Mouse (Mus musculus): ENCODE data around the gene Tram2. TPM values are rescaled to one million over a fixed set of nuclear protein-coding genes. Genes with fewer than 3 reads are reported as not detected.

Gene Tram2
- total RNA-seq, 2 experiments from 2014 or later: 1.0 to 1.3 TPM

GRCm38 (mm10) chr1:21004596-21004995, 74.4 kb downstream of the Tram2 start:
- no peak for DNase-seq (ENCODE audit: extremely low spot score in 1 of 2, low spot score in 2 of 2)
- intact Hi-C loops (cut with DNase I): no loop called here
- Histone ChIP-seq H3K27ac (no peak overlapping the region), H3K4me3 (no peak overlapping the region)
- TF ChIP-seq CTCF (IDR thresholded peaks at IDR 0.05): no peak

- no peak for DNase-seq (ENCODE audit: extremely low spot score in 1 of 2, low spot score in 2 of 2)
- Histone ChIP-seq H3K4me3 (no peak overlapping the region), H3K27ac (no peak overlapping the region)
- TF ChIP-seq CTCF (IDR thresholded peaks at IDR 0.05): no peak
- intact Hi-C loops (cut with DNase I): no loop called here
Observed at GRCm38 (mm10) chr1:21002246-21003142, 76.5 kb downstream of the Tram2 start.

- intact Hi-C loops (cut with DNase I): no loop called here
- no peak overlapping the region for H3K4me3 ChIP-seq
- no peak for TF ChIP-seq CTCF (IDR thresholded peaks at IDR 0.05)
- H3K27ac ChIP-seq: no peak overlapping the region
- no peak for DNase-seq (ENCODE audit: extremely low spot score in 1 of 2, low spot score in 2 of 2)
Observed at GRCm38 (mm10) chr1:20997881-20998389, 81.1 kb downstream of the Tram2 start.

- no peak overlapping the region for H3K27ac ChIP-seq
- no peak overlapping the region for H3K4me3 ChIP-seq
- no peak for DNase-seq (ENCODE audit: extremely low spot score in 1 of 2, low spot score in 2 of 2)
- intact Hi-C loops (cut with DNase I): no loop called here
- no peak for TF ChIP-seq CTCF (IDR thresholded peaks at IDR 0.05)
Observed at GRCm38 (mm10) chr1:20997328-20997689, 81.7 kb downstream of the Tram2 start.

- TF ChIP-seq CTCF (IDR thresholded peaks at IDR 0.05): no peak
- Histone ChIP-seq H3K4me3 (no peak overlapping the region), H3K27ac (no peak overlapping the region)
- intact Hi-C loops (cut with DNase I): no loop called here
- DNase-seq (ENCODE audit: extremely low spot score in 1 of 2, low spot score in 2 of 2): no peak
Observed at GRCm38 (mm10) chr1:20996603-20997327, 82.3 kb downstream of the Tram2 start.

- intact Hi-C loops (cut with DNase I): no loop called here
- Histone ChIP-seq H3K4me3 (no peak overlapping the region), H3K27ac (no peak overlapping the region)
- TF ChIP-seq CTCF (IDR thresholded peaks at IDR 0.05): no peak
- DNase-seq (ENCODE audit: extremely low spot score in 1 of 2, low spot score in 2 of 2): no peak
Observed at GRCm38 (mm10) chr1:20995331-20995986, 83.6 kb downstream of the Tram2 start.

- no peak for DNase-seq (ENCODE audit: extremely low spot score in 1 of 2, low spot score in 2 of 2)
- intact Hi-C loops (cut with DNase I): no loop called here
- TF ChIP-seq CTCF (IDR thresholded peaks at IDR 0.05): no peak
- Histone ChIP-seq H3K4me3 (no peak overlapping the region), H3K27ac (no peak overlapping the region)
Observed at GRCm38 (mm10) chr1:20994338-20994737, 84.7 kb downstream of the Tram2 start.

- no peak for DNase-seq (ENCODE audit: extremely low spot score in 1 of 2, low spot score in 2 of 2)
- Histone ChIP-seq H3K4me3 (no peak overlapping the region), H3K27ac (no peak overlapping the region)
- intact Hi-C loops (cut with DNase I): no loop called here
- TF ChIP-seq CTCF (IDR thresholded peaks at IDR 0.05): no peak
Observed at GRCm38 (mm10) chr1:20993690-20994089, 85.3 kb downstream of the Tram2 start.

GRCm38 (mm10) chr1:20989461-20990083, 89.5 kb downstream of the Tram2 start:
- no peak for TF ChIP-seq CTCF (IDR thresholded peaks at IDR 0.05)
- intact Hi-C loops (cut with DNase I): no loop called here
- no peak for DNase-seq (ENCODE audit: extremely low spot score in 1 of 2, low spot score in 2 of 2)

GRCm38 (mm10) chr1:20986378-20987056, 92.5 kb downstream of the Tram2 start:
- no peak overlapping the region for H3K4me3 ChIP-seq
- no peak for DNase-seq (ENCODE audit: extremely low spot score in 1 of 2, low spot score in 2 of 2)
- no peak overlapping the region for H3K27ac ChIP-seq
- no peak for TF ChIP-seq CTCF (IDR thresholded peaks at IDR 0.05)
- intact Hi-C loops (cut with DNase I): no loop called here

More at GRCm38 (mm10) chr1:20989461-20990083, 89.5 kb downstream of the Tram2 start:
- no peak overlapping the region for H3K27ac ChIP-seq
- no peak overlapping the region for H3K4me3 ChIP-seq

- no peak for TF ChIP-seq CTCF (IDR thresholded peaks at IDR 0.05)
- intact Hi-C loops (cut with DNase I): loop anchor here (5.0 kb wide), 1 partner anchor 47 kb away; no protein-coding TSS in a partner anchor
- no peak for DNase-seq (ENCODE audit: extremely low spot score in 1 of 2, low spot score in 2 of 2)
Observed at GRCm38 (mm10) chr1:20984582-20984981, 94.4 kb downstream of the Tram2 start.

More at GRCm38 (mm10) chr1:20984582-20984981, 94.4 kb downstream of the Tram2 start:
- no peak overlapping the region for H3K27ac ChIP-seq
- no peak overlapping the region for H3K4me3 ChIP-seq

All from left cerebral cortex, adult 2 months (tissue).